Mouse (Mus musculus): Measurements from ENCODE around the gene Cdt1.

DNA sequence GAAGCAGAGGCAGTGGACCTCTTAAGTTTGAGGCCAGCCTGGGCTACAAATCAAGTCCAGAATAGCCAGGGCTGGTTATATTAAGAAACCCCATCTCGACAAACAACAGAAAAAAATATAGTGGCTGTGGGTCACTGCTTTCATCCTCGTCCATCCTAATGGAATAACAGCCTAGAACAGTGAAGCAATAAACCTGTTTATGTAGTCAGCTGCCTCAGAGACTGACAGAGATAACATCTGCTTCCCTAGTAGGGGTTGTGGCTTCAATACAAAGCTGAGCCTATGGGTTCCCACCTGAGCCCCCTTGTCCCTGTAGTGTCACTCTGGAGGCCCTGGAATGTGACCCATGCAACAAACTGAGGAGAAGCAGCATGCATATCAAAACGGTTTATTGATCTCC lies 6.4 kb downstream of the Cdt1 start:
- TF ChIP-seq CTCF (IDR thresholded peaks at IDR 0.05) (no peak), EP300 (IDR thresholded peaks at IDR 0.05; ENCODE audit: insufficient read depth, low read depth, low read length) (no peak), POLR2A (IDR thresholded peaks at IDR 0.05; ENCODE audit: insufficient read depth, low read depth, low read length) (no peak)
